Mouse (Mus musculus) granulocyte monocyte progenitor cell, adult 5-6 weeks (primary cell): Measurements from ENCODE around the gene Adam10. TPM values are rescaled to one million over a fixed set of nuclear protein-coding genes. Genes with fewer than 3 reads are reported as not detected.

Source experiments
- total RNA-seq, 2 experiments: library from RNA; stranded (forward) in 1 of 2; stranded (reverse) in 1 of 2; fragments of 200-712, 200-1000 nt in 1 of 2; fragments of >200 nt in 1 of 2; fragmentation: Nextera tagmentation in 1 of 2; gene quantifications; 2 replicates each; pipeline ENCODE4 v1.2.3; 2014 to 2017

Adam10 gene
- total RNA-seq, 2 experiments from 2014 or later: 46.5 to 70.7 TPM

Other genes starting within 250 kb of the Adam10 start
- gene Rnf111, start 175.3 kb upstream of the Adam10 start, total RNA-seq (2014; fragmentation: Nextera tagmentation): 42.8 and 45.7 TPM in 2 replicates
- gene Rnf111, start 175.3 kb upstream of the Adam10 start, total RNA-seq (2017): 23.0 and 31.6 TPM in 2 replicates
- gene Sltm, start 136.2 kb upstream of the Adam10 start, total RNA-seq (2014; fragmentation: Nextera tagmentation): 74.8 and 99.4 TPM in 2 replicates
- 75.7 and 92.9 TPM in 2 replicates for gene Sltm, start 136.2 kb upstream of the Adam10 start, total RNA-seq (2017)
- gene Gm10642, start 22.7 kb upstream of the Adam10 start, total RNA-seq (2014; fragmentation: Nextera tagmentation): not detected in 2 replicates
- 0.26 TPM in 1 of 2 replicates, not detected in the other for gene Gm10642, start 22.7 kb upstream of the Adam10 start, total RNA-seq (2017)
- gene Mindy2, start 21.8 kb upstream of the Adam10 start, total RNA-seq (2014; fragmentation: Nextera tagmentation): 11.8 and 12.5 TPM in 2 replicates
- gene Mindy2, start 21.8 kb upstream of the Adam10 start, total RNA-seq (2017): 9.0 and 10.1 TPM in 2 replicates